Mouse (Mus musculus) bone marrow macrophage, adult 2 months (primary cell): ENCODE results near the gene Kif13a. TPM values are rescaled to one million over a fixed set of nuclear protein-coding genes. Genes with fewer than 3 reads are reported as not detected.

ENCODE experiments used
- H3K27ac ChIP-seq: 2 replicates; pipeline ENCODE4 v1.5.1; 2012; ENCODE audit warnings: low read depth, low read length; ENCODE audit not compliant: insufficient read depth
- H3K4me1 ChIP-seq: 2 replicates; pipeline ENCODE4 v1.6.1; 2012; ENCODE audit warnings: low read length; ENCODE audit not compliant: control insufficient read depth, insufficient read depth
- H3K4me3 ChIP-seq: 2 replicates; pipeline ENCODE4 v1.5.1; 2012; ENCODE audit warnings: mild to moderate bottlenecking, low read length, moderate library complexity; ENCODE audit not compliant: insufficient read depth
- CTCF ChIP-seq: IDR thresholded peaks from 2 replicates; pipeline ENCODE4 v1.5.1; 2012; ENCODE audit warnings: low read depth, mild to moderate bottlenecking, low read length, moderate library complexity
- POLR2A ChIP-seq: IDR thresholded peaks from 2 replicates; pipeline ENCODE4 v1.6.1; 2012; ENCODE audit warnings: mild to moderate bottlenecking, low read depth, low read length, borderline replicate concordance
- polyA plus RNA-seq: library from polyadenylated mRNA; stranded (reverse); fragments of >200 nt; gene quantifications from 2 replicates; pipeline ENCODE4 v1.2.4, GENCODE M21; 2012; ENCODE audit not compliant: missing spikeins, insufficient read depth, insufficient read length

Kif13a gene
- polyA plus RNA-seq, 1 experiment = 18.8 TPM

DNA sequence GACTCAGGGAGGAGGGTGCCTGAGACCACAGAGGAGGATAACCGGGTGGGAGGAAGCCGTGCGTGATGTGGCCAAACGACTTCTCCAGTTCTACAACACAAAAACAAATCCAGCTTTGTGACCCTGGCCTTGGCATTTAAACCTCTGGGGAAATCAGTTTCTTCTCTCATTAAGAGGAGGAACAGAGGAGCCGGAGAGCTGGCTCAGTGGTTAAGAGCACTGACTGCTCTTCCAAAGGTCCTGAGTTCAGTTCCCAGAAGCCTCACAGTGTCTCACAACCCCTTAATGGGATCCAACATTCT, 44.0 kb downstream of the Kif13a start:
- TF ChIP-seq CTCF (no peak), POLR2A (no peak)
- H3K27ac ChIP-seq = no peak overlapping the region
- H3K4me1 ChIP-seq = peaks cover 12% of the 10 kb centered on the region
- H3K4me3 ChIP-seq = no peak overlapping the region

DNA sequence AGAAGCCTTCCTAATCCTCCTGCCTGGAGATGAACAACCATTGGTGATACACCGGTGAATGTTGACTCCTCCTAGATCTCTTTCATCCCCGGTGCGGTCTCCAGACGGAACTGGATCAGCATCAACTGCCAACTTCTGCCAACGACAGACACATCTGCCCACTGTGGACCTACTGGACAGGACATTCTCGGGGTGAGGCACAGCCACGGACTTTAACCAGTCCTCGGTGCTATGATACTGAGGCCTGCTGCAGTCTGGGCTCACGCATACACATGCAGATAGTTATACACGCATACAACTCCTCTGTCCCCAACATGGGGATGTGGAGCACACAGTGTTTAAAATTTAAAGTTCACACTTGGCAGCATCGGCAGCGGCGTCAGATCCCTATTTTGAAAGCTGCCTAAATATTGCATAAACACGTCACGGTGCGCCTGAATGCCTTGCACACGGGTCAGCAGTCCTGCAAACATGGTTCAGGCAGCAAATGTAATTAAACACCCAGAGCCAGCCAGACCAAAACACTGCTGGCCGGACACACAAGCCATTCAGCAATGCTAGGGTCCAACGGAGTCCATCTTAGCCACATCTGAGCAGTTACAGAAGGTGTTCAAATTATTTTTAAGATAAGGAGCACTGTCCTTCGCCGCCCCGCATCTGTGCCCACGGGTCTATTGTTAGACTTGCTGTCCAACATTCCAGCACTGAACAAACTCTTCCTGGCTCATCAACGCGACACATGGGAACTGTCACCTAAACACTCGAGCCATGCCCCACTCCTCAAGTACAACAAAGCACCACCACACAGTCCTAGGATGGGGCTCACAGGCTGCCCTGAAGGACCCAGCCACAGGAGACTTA, 44.5 kb downstream of the Kif13a start:
- Histone ChIP-seq H3K27ac (no peak overlapping the region), H3K4me1 (peaks cover 12% of the 10 kb centered on the region), H3K4me3 (no peak overlapping the region)
- TF ChIP-seq POLR2A (no peak), CTCF (no peak)

DNA sequence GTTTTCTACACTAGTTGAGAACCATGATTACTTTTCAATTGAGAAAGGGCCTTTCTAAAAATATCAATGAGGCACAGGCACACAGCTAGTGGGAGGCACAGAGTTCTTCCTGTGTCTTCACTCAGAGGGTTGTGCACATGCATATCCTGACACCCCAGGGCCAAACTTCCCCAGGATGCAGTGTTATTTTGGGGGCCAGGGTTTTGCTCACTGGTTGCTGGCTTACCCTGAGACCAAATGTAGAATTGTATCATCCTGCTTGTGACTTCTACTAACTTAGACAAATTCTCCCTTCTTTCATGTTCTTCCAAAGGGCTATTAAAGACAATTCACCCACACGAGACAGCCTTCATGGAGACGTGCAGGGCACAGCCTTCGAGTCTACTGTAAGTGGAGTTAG, 45.7 kb downstream of the Kif13a start:
- TF ChIP-seq CTCF (no peak), POLR2A (no peak)
- Histone ChIP-seq H3K4me3 (no peak overlapping the region), H3K27ac (no peak overlapping the region), H3K4me1 (peaks cover 12% of the 10 kb centered on the region)

DNA sequence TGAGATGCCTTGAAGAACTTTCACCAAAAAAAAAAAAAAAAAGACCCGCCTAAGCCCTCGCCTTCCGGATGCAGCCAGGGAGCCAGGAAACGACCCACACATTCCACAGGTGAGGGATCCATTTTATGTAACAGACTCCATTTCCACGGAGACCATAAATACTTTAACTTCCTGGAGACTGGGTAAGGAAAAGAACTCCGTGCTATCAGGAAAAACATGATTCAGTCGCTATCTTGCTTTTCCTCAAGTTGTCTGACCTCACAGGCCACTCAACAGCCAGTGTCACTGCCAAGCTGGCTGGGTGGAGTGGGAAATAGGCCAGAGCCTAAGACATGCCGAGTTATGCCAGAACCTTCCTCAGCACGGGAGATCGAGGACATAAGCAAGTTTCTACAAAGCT, 46.3 kb downstream of the Kif13a start:
- TF ChIP-seq POLR2A = no peak
- no peak for TF ChIP-seq CTCF
- Histone ChIP-seq H3K27ac (no peak overlapping the region), H3K4me1 (peaks cover 12% of the 10 kb centered on the region), H3K4me3 (no peak overlapping the region)

- Histone ChIP-seq H3K4me1 (peaks cover 10% of the 10 kb centered on the region), H3K27ac (no peak overlapping the region), H3K4me3 (no peak overlapping the region)
- TF ChIP-seq POLR2A (no peak), CTCF (no peak)
Measured at GRCm38 (mm10) chr13:46880736-46881135, 48.9 kb downstream of the Kif13a start.

DNA sequence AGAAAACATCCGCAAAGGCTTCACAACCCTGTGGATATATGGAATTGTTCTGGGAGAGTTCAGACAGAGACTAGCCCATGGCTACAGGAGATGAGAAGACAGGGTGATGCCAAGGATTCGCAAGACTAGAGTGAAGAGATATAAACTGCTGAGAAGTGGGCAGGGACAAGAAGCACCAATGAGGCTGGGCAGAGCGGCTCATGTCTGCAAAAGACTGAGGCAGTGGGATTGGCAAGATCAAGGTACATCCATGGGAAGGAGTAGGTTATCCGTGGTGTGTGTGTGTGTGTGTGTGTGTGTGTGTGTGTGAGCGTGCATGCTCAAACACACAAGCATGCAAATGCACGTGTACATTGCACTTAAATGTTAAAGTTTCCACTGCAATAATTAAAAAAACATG, 49.4 kb downstream of the Kif13a start:
- TF ChIP-seq CTCF (no peak), POLR2A (no peak)
- Histone ChIP-seq H3K4me1 (peaks cover 10% of the 10 kb centered on the region), H3K4me3 (no peak overlapping the region), H3K27ac (no peak overlapping the region)

DNA sequence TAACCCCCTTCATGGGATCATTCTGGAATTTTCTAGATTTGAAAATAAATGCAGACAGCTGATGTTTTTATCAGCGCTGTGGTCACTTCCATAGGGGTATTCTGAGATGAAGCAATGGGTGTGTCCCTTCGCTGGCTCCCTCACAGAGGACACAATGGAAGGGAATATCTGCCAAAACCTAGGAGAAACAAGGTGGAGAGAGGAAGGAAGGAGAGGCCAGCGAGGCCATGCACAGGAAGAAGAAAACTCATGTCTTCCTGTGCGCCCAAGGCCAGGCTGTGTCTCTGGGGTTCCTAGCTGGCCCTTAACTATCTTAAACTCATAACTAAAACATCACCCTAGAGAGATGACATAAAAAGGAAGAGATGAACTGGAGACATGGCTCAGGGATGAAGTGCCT, 52.6 kb downstream of the Kif13a start:
- Histone ChIP-seq H3K4me1 (peaks cover 3% of the 10 kb centered on the region; the same call in 1 of the 2 replicates), H3K27ac (no peak overlapping the region)
- no peak for TF ChIP-seq POLR2A
- TF ChIP-seq CTCF = no peak

GRCm38 (mm10) chr13:46875377-46875776, 54.3 kb downstream of the Kif13a start:
- TF ChIP-seq POLR2A = no peak
- no peak for TF ChIP-seq CTCF
- Histone ChIP-seq H3K27ac (no peak overlapping the region), H3K4me1 (peaks cover 8% of the 10 kb centered on the region), H3K4me3 (no peak overlapping the region)

More for the DNA sequence above, 52.6 kb downstream of the Kif13a start:
- H3K4me3 ChIP-seq = no peak overlapping the region

- no peak overlapping the region for H3K4me3 ChIP-seq
- TF ChIP-seq CTCF (no peak), POLR2A (no peak)
- peaks cover 8% of the 10 kb centered on the region for H3K4me1 ChIP-seq
Measured at GRCm38 (mm10) chr13:46872732-46873131, 56.9 kb downstream of the Kif13a start.

DNA sequence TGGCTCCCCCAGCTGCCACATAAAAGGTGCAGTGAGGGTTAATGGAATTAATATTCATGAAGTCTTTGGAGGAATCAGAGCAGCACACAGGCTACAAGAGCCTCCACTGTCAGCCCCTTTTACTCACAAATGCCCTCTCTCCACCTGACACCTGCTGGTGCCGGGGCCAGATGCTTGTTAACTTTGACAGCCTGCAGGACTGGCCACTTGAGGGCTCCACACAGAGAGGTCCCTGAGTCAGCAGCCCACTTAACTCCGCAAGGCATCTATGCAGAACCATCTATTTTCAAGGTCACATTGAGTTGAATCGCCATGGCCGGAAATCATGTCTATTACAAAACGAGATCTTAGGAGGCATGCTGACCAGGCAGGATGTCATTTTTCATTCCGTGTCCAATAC, 57.5 kb downstream of the Kif13a start:
- Histone ChIP-seq H3K27ac (no peak overlapping the region), H3K4me3 (no peak overlapping the region), H3K4me1 (peaks cover 8% of the 10 kb centered on the region)
- no peak for TF ChIP-seq POLR2A
- TF ChIP-seq CTCF = no peak

More at GRCm38 (mm10) chr13:46872732-46873131, 56.9 kb downstream of the Kif13a start:
- H3K27ac ChIP-seq = no peak overlapping the region

DNA sequence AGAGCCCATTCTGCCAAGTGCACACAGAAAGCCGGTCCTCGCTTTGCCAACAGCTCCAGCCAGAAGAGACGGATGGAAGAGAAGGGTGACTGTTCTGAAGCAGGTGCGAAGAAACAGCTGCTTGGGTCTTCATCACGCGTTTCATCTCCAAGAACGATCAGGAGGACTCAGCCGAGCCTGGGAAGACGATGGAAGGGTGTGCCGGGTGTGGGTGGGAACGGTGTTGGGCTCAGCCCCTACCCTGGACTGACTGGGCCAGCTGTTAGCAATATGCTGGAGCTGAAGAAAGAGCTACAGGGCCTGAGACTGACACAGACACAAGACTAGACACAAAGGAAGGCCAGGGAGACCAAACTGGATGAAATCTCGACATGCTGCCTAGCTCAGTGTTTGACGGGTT, 60.2 kb downstream of the Kif13a start:
- Histone ChIP-seq H3K4me1 (peaks cover 8% of the 10 kb centered on the region), H3K4me3 (no peak overlapping the region), H3K27ac (no peak overlapping the region)
- no peak for TF ChIP-seq POLR2A
